Mouse (Mus musculus) cerebellum, postnatal 25 days (tissue): Measurements from ENCODE around the gene Entpd3.

Experiments
- DNase-seq, 2 experiments: peaks; one replicate each; pipeline ENCODE4 v3.0.0; 2021; ENCODE audit warnings: mixed read lengths in 2 of 2

Gene Entpd3

GRCm38 (mm10) chr9:120581941-120582618 is 42.5 kb downstream of the Entpd3 start:
- no peak for DNase-seq

GRCm38 (mm10) chr9:120582619-120583308 is 43.1 kb downstream of the Entpd3 start:
- DNase-seq: peak; percentile 80 to 90

GRCm38 (mm10) chr9:120583314-120583713 is 43.7 kb downstream of the Entpd3 start:
- no peak for DNase-seq

GRCm38 (mm10) chr9:120586546-120586945 is 46.9 kb downstream of the Entpd3 start:
- peak; percentile 64 to 85 for DNase-seq

GRCm38 (mm10) chr9:120591490-120591889 is 51.9 kb downstream of the Entpd3 start:
- DNase-seq: peak; percentile 75 to 86

GRCm38 (mm10) chr9:120593383-120594101 is 53.9 kb downstream of the Entpd3 start:
- DNase-seq: no peak

- DNase-seq: no peak
Observed at GRCm38 (mm10) chr9:120594839-120595238, 55.2 kb downstream of the Entpd3 start.

GRCm38 (mm10) chr9:120595306-120595705 is 55.7 kb downstream of the Entpd3 start:
- DNase-seq: no peak

GRCm38 (mm10) chr9:120601488-120602171 is 62.0 kb downstream of the Entpd3 start:
- peak; percentile 83 to 87 for DNase-seq

GRCm38 (mm10) chr9:120602172-120602838 is 62.7 kb downstream of the Entpd3 start:
- peak in 1 of 2 experiments; percentile 56 for DNase-seq

GRCm38 (mm10) chr9:120602839-120603511 is 63.4 kb downstream of the Entpd3 start:
- peak; percentile 95 for DNase-seq

- no peak for DNase-seq
Observed at GRCm38 (mm10) chr9:120603512-120603908, 63.9 kb downstream of the Entpd3 start.

- DNase-seq: no peak
Observed at GRCm38 (mm10) chr9:120603956-120604355, 64.3 kb downstream of the Entpd3 start.

- DNase-seq: no peak
Observed at GRCm38 (mm10) chr9:120611055-120611454, 71.4 kb downstream of the Entpd3 start.

GRCm38 (mm10) chr9:120614059-120614458 is 74.4 kb downstream of the Entpd3 start:
- no peak for DNase-seq
